Mouse (Mus musculus) embryonic facial prominence, embryonic 11.5 days (tissue): Measurements from ENCODE around the gene Atp8b2. TPM values are rescaled to one million over a fixed set of nuclear protein-coding genes. Genes with fewer than 3 reads are reported as not detected.

Experiments used
- ATAC-seq: fragments of 200-750 bp; cut with Nextera tagmentation; replicated peaks from 2 replicates; pipeline ENCODE4 v1.8.0; 2017; ENCODE audit warnings: low read depth; ENCODE audit not compliant: insufficient number of reproducible peaks, low FRiP score, low TSS enrichment
- DNase-seq: peaks from one replicate; pipeline ENCODE4 v3.0.0-alpha.2; 2015; ENCODE audit warnings: low spot score
- H3K27ac ChIP-seq: fragments of 300-500 bp; sonication (generic); replicated peaks from 2 replicates; pipeline ENCODE4 v1.5.1; 2014; ENCODE audit warnings: mild to moderate bottlenecking, low read depth, low read length, control low read depth
- H3K27me3 ChIP-seq: fragments of 300-500 bp; sonication (generic); 2 replicates; pipeline ENCODE4 v1.6.1; 2014; ENCODE audit warnings: mild to moderate bottlenecking, low read length, moderate library complexity, mixed read lengths; ENCODE audit not compliant: control insufficient read depth, insufficient read depth
- H3K36me3 ChIP-seq: fragments of 300-500 bp; sonication (generic); replicated peaks from 2 replicates; pipeline ENCODE4 v1.6.1; 2014; ENCODE audit warnings: low read depth, mild to moderate bottlenecking, low read length, moderate library complexity, mixed read lengths; ENCODE audit not compliant: control insufficient read depth, insufficient read depth
- H3K4me1 ChIP-seq: fragments of 300-500 bp; sonication (generic); 2 replicates; pipeline ENCODE4 v1.6.1; 2014; ENCODE audit warnings: low read length, mixed read lengths; ENCODE audit not compliant: control insufficient read depth, insufficient read depth
- H3K4me2 ChIP-seq: fragments of 300-500 bp; sonication (generic); 2 replicates; pipeline ENCODE4 v1.6.1; 2014; ENCODE audit warnings: low read depth, mild to moderate bottlenecking, control low read depth, low read length, moderate library complexity
- H3K4me3 ChIP-seq: fragments of 300-500 bp; sonication (generic); 2 replicates; pipeline ENCODE4 v1.5.1; 2014; ENCODE audit warnings: low read depth, low read length, control low read depth
- H3K9ac ChIP-seq: fragments of 300-500 bp; sonication (generic); replicated peaks from 2 replicates; pipeline ENCODE4 v1.6.1; 2014; ENCODE audit warnings: mild to moderate bottlenecking, control low read depth, low read length
- H3K9me3 ChIP-seq: fragments of 300-500 bp; sonication (generic); replicated peaks from 2 replicates; pipeline ENCODE4 v1.6.1; 2016; ENCODE audit warnings: mild to moderate bottlenecking, low read length, inconsistent platforms, mixed read lengths; ENCODE audit not compliant: control insufficient read depth
- WGBS: fragments of 180-500 bp; shearing (Covaris S2); extraction: QIAGEN DNeasy Blood & Tissue Kit; methylation state at CpG from one replicate; pipeline ENCODE4 v1.1.7; 2014; 5-methylcytosine and 5-hydroxymethylcytosine counted together
- polyA plus RNA-seq: library from polyadenylated mRNA; unstranded; fragments of >200 nt; fragmentation: Nextera tagmentation; extraction: Ambion mirVana; gene quantifications from 2 replicates; pipeline ENCODE4 v1.2.1, GENCODE M21; 2014

Atp8b2 gene
- 10.6 and 10.7 TPM in 2 replicates for polyA plus RNA-seq

- H3K27me3 ChIP-seq, result no peaks in the 10 kb centered on the region
- H3K9ac ChIP-seq, result peak within 1 kb of the TSS; percentile 91
- no peaks in the 10 kb centered on the region; the same call in 1 of the 2 replicates for H3K36me3 ChIP-seq
- peak within 1 kb of the TSS; percentile 92 for H3K4me2 ChIP-seq
- peak within 1 kb of the TSS; percentile 92 for H3K4me3 ChIP-seq
- peak; percentile 88 for DNase-seq
- peak within 1 kb of the TSS; percentile 83 for H3K27ac ChIP-seq
- under 1% methylated on average over 21 of the region's 35 CpGs for WGBS
- no peaks in the 10 kb centered on the region for H3K9me3 ChIP-seq
- peak; percentile 17 for ATAC-seq
- peaks cover 9% of the 10 kb centered on the region for H3K4me1 ChIP-seq
Observed at GRCm38 (mm10) chr3:89963221-89963763, at the start of gene Atp8b2. Atp8b2 (minus strand) TSS chr3:89963508.

- DNase-seq (no peak), ATAC-seq (no peak)
- Histone ChIP-seq H3K36me3 (peaks cover 19% of the 10 kb centered on the region), H3K4me2 (no peak overlapping the region), H3K9ac (no peak overlapping the region), H3K27me3 (no peaks in the 10 kb centered on the region), H3K27ac (no peak overlapping the region), H3K4me3 (no peak overlapping the region), H3K9me3 (no peaks in the 10 kb centered on the region), H3K4me1 (no peaks in the 10 kb centered on the region)
- WGBS, result 89% methylated on average over 2 of the region's 2 CpGs
Observed at GRCm38 (mm10) chr3:90010291-90010690, 47.0 kb upstream of the Atp8b2 start.

DNA sequence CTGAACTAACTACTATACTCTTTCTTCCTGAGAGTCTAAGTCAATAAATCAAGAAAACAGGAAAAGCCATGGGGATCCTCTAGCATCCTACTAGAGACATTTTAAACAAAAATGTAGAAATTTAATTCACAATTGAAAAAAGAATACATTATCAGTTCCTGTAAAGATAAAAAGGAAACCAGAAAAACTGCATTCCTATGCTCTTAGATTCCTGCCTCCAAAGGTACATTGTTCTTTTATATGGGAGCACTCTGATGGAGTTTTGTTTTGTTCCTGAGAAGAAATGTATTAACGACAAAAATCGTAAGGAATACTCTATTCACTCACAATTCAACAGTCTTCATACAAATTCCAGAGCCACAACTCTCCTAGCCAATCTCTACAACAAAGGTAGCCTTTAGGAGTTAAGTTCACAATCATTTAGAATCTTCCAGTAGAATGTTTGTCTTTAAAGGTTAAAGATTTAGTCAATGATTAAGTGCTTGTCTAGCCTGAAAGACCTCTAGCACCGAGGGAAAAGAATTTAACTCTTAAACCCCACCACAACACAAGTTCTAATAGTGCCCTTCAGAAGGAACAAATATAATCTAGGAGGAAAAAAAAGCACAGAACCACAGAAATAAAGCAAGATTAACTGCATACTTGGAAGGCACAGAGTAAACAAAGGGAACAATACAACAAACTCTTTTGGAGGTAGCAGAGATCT, 40.9 kb upstream of the Atp8b2 start:
- ATAC-seq (no peak), DNase-seq (no peak)
- no peak overlapping the region for H3K4me2 ChIP-seq
- H3K9me3 ChIP-seq, result no peaks in the 10 kb centered on the region
- H3K27ac ChIP-seq, result no peak overlapping the region
- H3K4me3 ChIP-seq, result no peak overlapping the region
- H3K4me1 ChIP-seq, result no peaks in the 10 kb centered on the region
- WGBS, result 84% methylated on average over 3 of the region's 3 CpGs
- no peak overlapping the region for H3K9ac ChIP-seq
- H3K36me3 ChIP-seq, result peaks cover 11% of the 10 kb centered on the region
- H3K27me3 ChIP-seq, result no peaks in the 10 kb centered on the region

- Histone ChIP-seq H3K27ac (peak overlapping the region; percentile 85), H3K9ac (no peak overlapping the region), H3K4me2 (no peak overlapping the region; the same call in 1 of the 2 replicates), H3K36me3 (peaks cover 3% of the 10 kb centered on the region), H3K4me1 (no peaks in the 10 kb centered on the region), H3K9me3 (no peaks in the 10 kb centered on the region), H3K27me3 (no peaks in the 10 kb centered on the region), H3K4me3 (no peak overlapping the region)
- DNase-seq, result no peak
- ATAC-seq, result no peak
- WGBS, result 80% methylated on average over 4 of the region's 4 CpGs
Observed at GRCm38 (mm10) chr3:89999830-90000229, 36.5 kb upstream of the Atp8b2 start.

DNA sequence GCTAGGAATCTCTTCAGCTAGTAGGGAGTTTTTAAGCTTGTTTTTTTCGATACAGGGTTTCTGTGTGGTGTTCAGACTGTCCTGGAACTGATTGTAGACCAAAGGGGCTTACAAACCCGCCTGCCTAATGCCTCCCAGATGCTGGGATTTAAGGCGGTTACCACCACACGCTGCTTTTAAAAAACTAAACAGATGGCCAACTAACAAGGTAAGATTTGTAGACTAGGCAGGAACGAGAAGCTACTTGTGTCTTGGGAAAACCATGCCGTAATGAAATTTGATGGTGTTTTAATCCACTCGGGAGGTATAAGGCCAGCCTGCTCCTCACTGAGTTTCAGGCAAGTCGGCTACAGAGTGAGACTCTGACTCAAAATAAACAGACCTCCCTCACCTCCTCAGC, 35.8 kb upstream of the Atp8b2 start:
- Histone ChIP-seq H3K4me3 (peak overlapping the region; percentile 75), H3K4me1 (no peaks in the 10 kb centered on the region), H3K27me3 (no peaks in the 10 kb centered on the region), H3K36me3 (peaks cover 3% of the 10 kb centered on the region), H3K4me2 (peak overlapping the region; percentile 75), H3K27ac (peak overlapping the region; percentile 85), H3K9me3 (no peaks in the 10 kb centered on the region), H3K9ac (peak overlapping the region; percentile 83)
- ATAC-seq (peak; percentile 66), DNase-seq (peak; percentile 84)
- 9% methylated on average over 8 of the region's 8 CpGs for WGBS

GRCm38 (mm10) chr3:89998612-89999054, 35.3 kb upstream of the Atp8b2 start, which contains the start of gene Hax1:
Hax1 (minus strand) TSS chr3:89998780.
- H3K9ac ChIP-seq, result peak within 1 kb of the TSS; percentile 83
- H3K4me1 ChIP-seq, result no peaks in the 10 kb centered on the region
- peak within 1 kb of the TSS; percentile 75 for H3K4me3 ChIP-seq
- peak within 1 kb of the TSS; percentile 85 for H3K27ac ChIP-seq
- H3K27me3 ChIP-seq, result no peaks in the 10 kb centered on the region
- DNase-seq (peak; percentile 97), ATAC-seq (peak; percentile 89)
- H3K4me2 ChIP-seq, result peak within 1 kb of the TSS; percentile 75
- H3K36me3 ChIP-seq, result peaks cover 3% of the 10 kb centered on the region
- WGBS, result under 1% methylated on average over 26 of the region's 26 CpGs
- H3K9me3 ChIP-seq, result no peaks in the 10 kb centered on the region

DNA sequence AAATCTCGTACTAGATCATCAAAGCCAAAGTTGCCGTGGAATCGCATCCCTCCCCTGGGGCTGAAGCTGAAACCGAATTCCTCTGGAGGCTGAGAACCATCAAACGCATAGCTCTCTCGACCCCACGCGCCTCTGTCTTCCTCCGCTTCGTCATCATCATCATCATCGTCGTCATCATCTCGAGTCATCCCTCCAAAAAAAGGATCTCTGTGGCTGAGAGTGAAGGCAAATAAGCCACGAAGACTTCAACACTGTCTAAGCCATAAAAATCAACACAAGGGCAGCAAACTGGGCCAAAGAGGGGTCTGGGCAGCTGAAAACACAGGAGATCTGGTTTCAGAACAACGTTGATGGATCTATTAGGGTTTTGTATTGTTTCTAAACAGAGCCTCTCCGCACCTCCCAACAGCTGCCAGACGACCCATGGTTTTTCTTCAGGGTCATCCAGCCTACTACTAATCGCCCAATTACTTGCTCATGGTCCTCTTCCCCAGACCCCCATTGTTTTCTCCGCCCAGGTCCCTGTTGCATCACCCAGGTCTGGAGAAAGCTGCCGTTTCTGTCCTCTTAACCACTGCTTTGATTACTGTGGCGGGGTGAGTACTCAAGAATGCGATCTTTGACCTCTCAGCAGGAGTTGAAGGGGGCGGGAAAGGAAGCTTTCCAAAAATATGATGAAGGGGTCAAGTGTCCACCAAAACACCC, 34.6 kb upstream of the Atp8b2 start:
- peaks cover 3% of the 10 kb centered on the region for H3K36me3 ChIP-seq
- H3K27ac ChIP-seq, result peak overlapping the region; percentile 85
- H3K27me3 ChIP-seq, result no peaks in the 10 kb centered on the region
- H3K4me2 ChIP-seq, result peak overlapping the region; percentile 75
- H3K9me3 ChIP-seq, result no peaks in the 10 kb centered on the region
- H3K4me3 ChIP-seq, result peak overlapping the region; percentile 75
- DNase-seq (peak; percentile 45), ATAC-seq (peak; percentile 50; the same call in 1 of the 2 replicates)
- H3K9ac ChIP-seq, result peak overlapping the region; percentile 83
- no peaks in the 10 kb centered on the region for H3K4me1 ChIP-seq
- WGBS, result 6% methylated on average over 20 of the region's 23 CpGs
